Mouse (Mus musculus): ENCODE data around the gene Aff1. TPM values are rescaled to one million over a fixed set of nuclear protein-coding genes. Genes with fewer than 3 reads are reported as not detected.
A peak's percentile ranks its signal among the peaks of the same experiment; 100 is the strongest.

The Aff1 gene
- total RNA-seq, 2 experiments from 2014 or later, result 9.5 to 11.1 TPM

DNA sequence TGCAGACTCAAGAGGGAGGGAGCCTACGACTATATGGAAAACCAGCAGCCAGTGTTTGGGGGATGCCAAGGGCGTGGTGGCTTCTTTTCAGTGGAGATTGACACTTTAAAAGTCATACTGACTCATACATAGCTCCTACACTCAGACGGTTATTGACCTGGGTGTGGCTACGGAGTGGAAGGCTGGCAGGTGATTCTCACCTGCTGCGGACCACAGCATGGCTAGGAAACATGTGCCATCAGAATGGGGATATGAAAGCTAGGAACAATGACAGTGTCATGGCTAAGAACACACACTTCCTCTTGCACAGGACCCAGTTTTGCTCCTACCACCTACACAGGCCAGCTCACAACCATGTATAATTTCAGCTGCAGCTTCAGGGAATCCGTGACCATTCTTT is 52.4 kb downstream of the Aff1 start:
- intact Hi-C loops (cut with DNase I), result loop anchor here (10.0 kb wide), 1 partner anchor 400 kb away; no protein-coding TSS in a partner anchor
- no peak for DNase-seq (ENCODE audit: low spot score in 2 of 2)

DNA sequence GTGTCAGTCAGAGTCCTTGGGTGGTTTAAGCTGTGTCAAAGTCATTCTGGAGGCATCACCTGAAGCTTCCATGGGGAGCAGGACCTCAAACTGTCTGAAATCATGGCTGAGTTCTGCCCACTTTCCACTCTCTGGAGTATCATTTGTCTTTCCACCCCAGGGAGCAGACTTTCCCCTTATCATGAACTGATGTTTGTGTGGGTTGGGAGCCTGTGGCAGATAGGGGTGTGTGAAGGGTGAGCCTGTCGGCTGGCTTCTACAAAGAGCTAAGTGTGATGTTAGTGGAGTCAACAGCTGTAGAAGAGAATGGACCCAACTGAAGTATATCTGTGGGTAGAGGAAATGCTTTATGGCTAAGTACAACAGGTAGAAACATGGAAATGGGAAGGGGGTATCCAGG is 53.5 kb downstream of the Aff1 start:
- intact Hi-C loops (cut with DNase I), result loop anchor here (10.0 kb wide), 1 partner anchor 401 kb away; no protein-coding TSS in a partner anchor
- no peak for DNase-seq (ENCODE audit: low spot score in 2 of 2)

DNA sequence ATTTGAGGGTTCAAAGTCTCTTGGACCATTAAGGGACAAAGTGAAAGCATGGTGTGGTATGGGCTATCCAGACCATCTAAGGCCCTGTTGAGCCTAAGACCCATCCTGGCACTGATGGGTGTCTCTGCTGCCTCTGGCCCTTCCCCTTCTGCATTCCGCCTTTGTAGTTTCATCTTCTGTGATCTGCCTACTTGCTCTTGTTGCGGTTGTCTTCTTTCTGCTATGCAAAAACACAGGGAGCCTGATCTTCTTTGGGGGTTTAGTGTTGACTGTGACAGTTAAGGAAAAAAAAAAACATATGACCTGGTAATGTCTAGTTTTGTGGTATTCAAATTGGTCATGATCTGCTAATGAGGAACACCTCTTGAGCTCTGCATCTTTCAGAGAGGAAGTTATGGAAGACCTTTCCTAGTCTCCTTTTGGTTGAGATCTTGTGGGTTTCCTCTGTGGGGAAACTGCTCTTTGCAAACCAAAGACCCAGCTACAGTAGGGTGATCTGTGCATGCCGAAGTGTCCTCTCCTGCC is 54.4 kb downstream of the Aff1 start:
- intact Hi-C loops (cut with DNase I), result loop anchor here (10.0 kb wide), 1 partner anchor 402 kb away; no protein-coding TSS in a partner anchor
- DNase-seq (ENCODE audit: low spot score in 2 of 2), result no peak

DNA sequence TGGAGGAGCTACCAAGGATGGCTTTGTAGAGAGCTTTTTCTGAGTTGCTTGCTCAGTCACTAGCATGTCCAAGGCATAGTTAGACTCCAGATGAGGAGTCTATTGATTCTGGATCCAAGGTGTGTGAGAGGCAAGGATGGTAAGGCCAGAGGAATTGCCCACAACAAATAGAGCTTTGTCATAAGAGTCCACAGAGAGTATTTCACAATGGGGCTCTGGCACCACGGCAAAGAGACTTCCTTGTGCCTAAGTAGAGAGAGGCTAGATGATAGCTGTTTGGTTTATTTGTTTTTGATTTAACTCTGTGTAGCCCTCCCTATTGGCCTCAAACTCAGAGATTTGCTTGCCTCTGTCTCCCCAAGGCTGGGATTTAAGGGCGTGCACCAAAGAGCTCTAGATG is 54.9 kb downstream of the Aff1 start:
- DNase-seq (ENCODE audit: low spot score in 2 of 2), result no peak
- intact Hi-C loops (cut with DNase I), result loop anchor here (10.0 kb wide), 1 partner anchor 402 kb away; no protein-coding TSS in a partner anchor

DNA sequence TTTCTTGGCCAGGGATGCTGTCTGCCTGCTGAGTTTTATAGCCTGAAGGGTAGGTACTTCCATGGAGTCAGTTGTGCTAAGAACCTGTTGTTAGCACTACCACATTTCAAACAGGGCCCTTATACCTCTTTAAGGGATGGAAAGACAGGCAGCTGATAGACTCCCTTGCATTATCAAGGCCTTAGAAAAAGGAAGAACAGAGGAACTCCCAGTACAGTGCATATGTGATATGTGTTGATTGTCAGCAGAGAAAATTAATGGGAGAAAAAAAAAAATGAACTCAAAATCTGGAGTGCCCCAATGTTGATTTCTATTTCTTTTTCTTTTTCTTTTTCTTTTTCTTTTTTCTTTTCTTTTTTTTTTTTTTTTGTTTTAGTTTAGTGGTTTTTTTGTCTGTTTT is 56.2 kb downstream of the Aff1 start:
- intact Hi-C loops (cut with DNase I), result loop anchor here (10.0 kb wide), 1 partner anchor 404 kb away; no protein-coding TSS in a partner anchor
- DNase-seq (ENCODE audit: low spot score in 2 of 2), result no peak

DNA sequence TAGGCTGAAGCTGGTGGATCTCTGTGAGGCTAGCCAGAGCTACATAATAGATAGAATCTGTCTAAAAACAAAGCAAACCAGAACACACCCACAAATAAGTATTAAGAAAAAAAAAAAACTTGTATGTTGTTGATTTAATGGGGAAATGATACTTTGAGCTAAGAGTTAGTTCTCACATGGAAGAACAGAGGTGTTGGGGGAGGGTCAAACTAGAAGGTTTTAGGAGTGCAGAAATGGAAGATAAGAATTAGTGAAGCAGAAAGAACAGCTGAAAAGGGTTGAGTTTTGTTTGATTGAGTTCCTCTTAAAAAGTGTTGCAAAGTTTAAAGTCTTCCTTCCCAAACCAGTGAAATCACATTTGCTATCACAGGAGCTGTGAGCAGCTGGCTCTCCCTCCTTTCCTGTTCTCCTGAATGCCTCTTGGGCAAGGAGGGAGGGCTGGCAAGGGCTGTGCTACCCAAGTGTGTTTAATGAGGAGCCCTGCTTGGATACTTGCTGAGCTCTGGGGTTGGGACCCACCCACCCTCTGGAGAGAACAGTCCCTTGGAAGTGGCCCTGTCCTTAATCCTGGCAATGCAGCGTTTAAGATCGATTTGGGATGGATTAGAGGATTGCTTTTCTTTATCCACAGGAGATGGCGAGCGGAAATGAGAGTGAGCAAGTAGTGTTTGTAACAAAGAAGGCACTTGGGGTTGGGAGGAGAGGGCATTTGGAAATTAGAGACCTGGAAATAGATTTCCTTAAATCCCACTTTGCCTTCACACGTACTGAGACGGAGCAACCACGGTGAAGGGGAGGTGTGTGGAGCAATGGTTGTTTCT is 57.5 kb downstream of the Aff1 start:
- intact Hi-C loops (cut with DNase I), result loop anchor here (5.0 to 10.0 kb wide), 2 partner anchors 38 to 405 kb away; no protein-coding TSS in a partner anchor
- no peak for DNase-seq (ENCODE audit: low spot score in 2 of 2)

DNA sequence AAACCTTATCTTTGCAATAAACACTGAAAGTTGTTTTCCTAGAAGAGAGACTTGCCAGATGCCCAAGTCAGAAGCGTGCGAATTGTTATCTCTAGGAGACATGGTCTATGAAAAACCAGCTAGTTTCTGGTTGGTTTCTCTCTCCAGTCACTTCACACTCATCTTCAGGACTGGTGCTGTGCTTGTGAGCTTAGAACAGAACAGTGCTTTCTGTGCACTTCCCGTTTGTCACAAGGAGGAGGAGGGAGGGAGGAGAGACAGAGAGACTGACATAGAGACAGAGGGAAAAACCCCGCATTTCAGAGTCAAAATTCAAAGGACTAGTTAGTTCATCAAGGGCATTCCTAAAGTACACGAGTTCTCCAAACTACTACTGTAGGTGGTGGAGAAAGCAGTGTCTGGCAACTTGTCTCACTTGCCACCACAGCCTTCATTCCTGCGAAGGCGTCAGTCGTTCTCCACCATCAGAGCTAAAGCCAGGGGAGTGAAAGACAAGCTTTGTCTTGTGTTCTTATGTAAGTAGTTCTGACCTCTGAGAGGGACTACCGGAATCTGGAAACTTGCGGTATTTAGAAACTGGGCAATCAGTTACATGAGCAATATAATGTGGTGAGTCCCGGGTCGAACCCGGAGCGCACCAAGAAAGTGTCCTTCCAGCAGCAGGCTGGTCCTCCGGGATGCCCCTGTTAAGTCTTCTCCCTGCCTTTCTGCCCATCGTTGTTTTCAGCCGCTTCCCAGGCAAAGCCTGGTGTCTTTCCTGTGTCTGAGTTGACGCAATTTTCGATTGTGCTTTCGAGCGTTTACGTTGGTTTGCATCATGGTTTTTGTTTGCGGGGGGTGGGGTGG is 60.7 kb downstream of the Aff1 start:
- intact Hi-C loops (cut with DNase I), result loop anchor here (2.0 to 5.0 kb wide), 2 partner anchors 34 to 64 kb away; no protein-coding TSS in a partner anchor
- DNase-seq (ENCODE audit: low spot score in 2 of 2), result peak in 1 of 2 experiments; percentile 45

DNA sequence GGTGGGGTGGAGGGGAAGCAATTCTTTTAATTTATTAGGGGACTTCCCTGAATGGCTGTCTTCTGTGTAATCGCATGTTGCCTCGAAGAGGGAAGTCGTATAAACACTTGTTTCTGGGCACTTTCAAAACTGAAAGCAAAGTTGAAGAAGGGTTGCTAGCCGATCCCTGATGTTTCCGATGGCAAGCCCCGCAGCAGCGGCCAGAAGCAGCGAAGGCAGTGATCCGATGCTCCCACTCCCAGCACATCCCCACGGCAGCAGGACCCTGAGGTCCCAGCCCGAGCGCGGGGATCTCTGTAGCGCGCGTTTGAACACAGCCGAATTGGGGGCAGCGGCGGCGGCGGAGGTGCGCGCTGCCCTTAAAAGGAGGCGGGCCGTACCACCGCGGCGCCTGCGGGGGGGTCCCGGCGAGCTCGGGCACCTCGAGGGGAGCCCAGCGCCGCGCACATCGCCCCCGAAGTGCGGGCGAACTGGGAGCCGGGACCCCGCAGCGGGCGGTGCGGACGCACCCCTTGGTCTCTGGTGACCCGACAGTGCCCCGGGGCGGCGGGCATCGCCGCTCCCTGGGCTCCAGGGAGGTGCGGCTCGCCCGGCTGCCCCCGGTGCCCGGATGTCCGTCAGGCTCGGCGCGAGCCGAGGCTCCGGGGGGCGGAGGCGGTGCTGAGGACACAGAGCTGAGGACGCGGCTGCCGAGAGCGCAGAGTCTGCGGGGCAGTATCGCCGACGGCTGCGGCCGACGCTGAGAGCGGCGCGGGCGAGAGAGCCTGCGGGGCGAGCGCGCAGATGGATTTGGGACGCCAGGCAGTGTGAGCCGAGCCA is 61.5 kb downstream of the Aff1 start:
- DNase-seq (ENCODE audit: low spot score in 2 of 2), result peak; percentile 79 to 82
- intact Hi-C loops (cut with DNase I), result loop anchor here (2.0 to 5.0 kb wide), 2 partner anchors 34 to 63 kb away; no protein-coding TSS in a partner anchor

DNA sequence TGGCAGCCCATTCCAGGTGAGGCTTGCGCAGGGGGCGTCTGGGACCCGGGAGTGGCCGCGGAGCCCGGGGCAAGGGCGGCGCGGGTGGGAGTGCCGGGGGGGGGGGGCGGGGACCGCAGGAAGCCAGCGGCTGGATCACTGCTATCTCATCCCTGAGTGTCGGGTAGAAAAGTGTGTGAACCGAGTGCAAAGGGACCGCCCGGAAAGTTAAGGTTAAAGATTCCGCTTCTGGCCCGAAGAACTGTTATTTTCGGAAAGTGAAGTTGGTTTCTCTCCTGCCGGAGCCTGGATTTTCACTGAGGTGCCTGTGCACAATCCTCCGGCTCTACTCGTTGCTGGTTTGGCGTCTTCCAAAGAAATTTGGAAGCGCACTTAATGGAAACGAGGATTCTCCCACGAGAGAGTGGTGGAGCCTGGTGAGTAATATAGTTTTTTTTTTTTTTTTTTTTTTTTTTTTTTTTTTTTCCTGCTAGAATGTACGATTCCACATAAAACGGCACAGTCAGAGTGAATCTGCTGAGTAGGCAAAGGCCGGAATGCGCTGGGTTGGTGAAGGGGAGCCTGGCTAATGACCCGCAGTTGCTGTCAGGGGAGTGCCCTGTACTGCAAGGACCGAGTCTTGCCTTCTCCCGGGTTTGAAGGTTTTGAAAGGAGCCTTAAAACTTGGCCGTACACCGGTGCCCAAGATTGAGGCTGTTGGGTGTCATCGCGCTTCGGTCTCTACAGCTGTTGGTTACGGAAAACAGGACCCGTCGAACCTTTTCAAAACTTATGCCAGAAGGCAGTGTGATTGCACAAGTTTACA is 62.4 kb downstream of the Aff1 start:
- intact Hi-C loops (cut with DNase I), result loop anchor here (5.0 kb wide), 1 partner anchor 33 kb away; no protein-coding TSS in a partner anchor
- DNase-seq (ENCODE audit: low spot score in 2 of 2), result peak; percentile 34 to 37

DNA sequence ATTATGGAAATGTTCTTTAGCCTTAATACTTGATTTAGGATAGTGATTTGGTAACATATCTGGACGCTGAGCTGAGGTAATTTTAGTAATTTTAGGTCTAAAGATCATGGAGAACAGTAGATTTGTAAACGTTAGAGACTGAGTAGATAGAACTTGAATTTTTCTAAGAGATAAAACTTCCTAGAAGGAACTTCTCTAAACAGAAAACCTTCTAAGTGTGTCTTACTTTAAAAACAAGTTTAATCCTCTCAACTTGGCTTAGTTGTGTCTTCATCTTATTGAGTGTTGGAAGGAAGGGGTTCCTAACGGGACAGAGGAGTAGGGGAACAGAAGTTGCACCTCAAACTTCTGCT is 62.9 kb downstream of the Aff1 start:
- DNase-seq (ENCODE audit: low spot score in 2 of 2), result no peak
- intact Hi-C loops (cut with DNase I), result no loop called here

DNA sequence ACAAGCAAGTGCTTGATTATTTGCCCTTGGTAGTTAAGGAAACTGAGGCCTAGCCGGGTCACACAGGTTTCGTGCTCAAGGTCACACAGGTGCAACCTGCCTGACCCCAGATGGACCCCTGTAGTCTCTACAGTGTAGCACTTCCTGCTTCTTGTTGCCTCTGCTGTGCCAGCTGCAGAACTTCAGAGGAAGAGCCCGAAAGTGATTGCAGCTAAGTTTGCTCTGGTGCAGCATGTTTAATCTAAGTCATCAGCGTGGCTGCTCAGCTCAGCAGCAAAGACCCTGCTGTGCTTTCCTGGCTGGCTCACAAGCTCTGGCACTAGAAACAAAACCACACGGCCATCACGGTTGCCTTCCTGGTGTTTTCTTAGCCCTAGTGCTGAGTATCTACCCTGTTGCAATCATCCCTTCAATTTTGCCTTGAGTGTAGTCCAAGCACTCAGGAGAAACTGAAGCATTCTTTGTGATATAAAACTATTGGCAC is 64.1 kb downstream of the Aff1 start:
- DNase-seq (ENCODE audit: low spot score in 2 of 2), result no peak
- intact Hi-C loops (cut with DNase I), result no loop called here

DNA sequence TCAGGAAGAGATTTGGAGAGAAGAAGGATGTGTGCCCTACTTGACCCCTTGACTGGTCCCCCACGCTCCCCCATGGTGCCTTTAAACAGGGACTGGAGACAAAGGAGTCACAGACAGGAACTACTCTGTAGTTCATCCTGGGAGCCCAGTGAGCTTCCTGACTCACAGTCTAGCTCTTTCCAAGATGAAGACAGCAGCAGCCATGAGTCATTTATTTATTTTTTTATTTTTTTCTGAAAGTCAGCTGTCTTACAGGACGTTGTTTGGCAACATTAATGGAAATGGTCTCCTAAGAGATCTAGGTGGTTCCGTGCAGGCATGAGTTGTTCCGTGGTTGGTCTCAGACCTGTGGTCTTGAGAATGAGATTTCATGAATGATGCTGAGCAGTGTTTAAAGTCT is 66.3 kb downstream of the Aff1 start:
- DNase-seq (ENCODE audit: low spot score in 2 of 2), result no peak
- intact Hi-C loops (cut with DNase I), result no loop called here

DNA sequence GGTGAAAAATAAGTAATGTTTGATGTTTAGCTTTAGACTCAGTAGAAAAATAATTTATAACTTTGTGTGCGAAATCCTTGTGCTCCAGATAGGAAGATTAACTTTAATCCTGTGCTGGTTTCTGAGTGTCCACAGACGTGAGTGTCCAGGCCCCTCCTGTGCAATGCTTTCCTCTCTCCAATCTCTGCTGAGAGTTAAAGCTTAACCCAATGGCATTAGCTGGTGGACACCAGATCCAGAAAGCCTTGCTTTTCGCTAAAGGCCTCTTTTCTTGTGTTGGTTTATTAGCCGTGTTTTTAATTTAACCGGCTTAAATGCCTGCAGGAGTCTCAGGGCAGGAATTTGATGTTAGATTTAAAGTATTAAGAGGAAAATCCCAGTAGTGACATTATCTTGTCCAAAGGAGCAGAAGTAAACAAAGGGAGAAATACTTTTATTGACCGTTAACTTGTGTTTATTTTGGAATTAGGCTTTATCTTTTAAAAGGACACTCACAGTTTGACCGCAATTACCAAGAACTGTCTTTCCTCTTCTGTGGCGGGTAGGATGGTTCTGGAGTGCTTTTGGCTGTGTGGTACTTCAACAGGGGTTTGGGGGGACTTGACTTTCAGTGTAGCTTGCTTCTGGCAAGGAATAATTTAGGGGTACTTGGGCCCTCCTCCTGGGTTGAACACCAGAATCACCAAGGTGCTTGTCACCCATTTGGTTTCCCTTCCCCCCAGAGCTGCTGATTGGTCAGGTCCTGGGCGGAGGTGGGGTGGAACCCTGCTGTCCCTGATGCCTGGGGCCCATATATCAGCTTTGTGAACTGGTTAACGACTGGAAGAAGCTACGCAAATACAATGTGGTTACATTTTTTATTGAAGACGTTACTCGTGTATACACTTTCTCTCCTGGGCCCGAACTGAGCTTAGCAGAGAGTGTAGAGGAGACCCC is 67.6 kb downstream of the Aff1 start:
- intact Hi-C loops (cut with DNase I), result no loop called here
- no peak for DNase-seq (ENCODE audit: low spot score in 2 of 2)

DNA sequence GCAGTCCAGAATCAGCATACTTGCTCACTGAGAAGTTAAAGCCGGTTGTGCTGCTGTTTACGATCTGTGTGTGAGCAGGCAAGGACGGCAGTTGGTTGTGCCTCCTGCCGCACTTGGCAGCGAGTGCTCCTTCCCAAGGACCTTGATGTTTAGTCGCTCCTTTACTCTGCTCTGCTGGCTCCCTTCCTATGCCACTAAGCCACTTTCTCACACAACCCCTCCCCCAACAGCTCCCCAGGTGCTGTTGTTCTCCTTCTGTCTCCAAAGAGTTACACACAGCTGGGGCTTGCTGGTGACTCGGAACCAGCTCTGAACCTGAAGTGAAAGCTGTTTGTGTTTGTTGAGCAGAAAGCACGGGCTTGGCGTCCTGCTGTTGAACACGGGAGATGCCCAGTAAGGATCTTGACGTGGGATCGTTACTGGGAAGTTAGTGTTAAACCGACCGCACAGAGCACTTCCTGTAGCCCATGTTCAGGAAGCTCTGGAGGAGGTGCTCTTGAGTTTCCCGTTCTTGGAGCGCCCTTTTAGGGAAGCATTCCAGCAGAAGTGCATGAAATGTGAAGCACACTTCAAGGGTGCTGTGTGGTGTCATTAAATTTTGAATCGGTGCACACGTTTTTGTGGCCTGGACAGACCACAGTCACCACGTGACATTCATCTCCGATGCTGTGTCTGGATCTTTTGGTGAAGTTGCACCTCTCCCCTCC is 68.4 kb downstream of the Aff1 start:
- intact Hi-C loops (cut with DNase I), result no loop called here
- peak in 1 of 2 experiments; percentile 42 for DNase-seq (ENCODE audit: low spot score in 2 of 2)

DNA sequence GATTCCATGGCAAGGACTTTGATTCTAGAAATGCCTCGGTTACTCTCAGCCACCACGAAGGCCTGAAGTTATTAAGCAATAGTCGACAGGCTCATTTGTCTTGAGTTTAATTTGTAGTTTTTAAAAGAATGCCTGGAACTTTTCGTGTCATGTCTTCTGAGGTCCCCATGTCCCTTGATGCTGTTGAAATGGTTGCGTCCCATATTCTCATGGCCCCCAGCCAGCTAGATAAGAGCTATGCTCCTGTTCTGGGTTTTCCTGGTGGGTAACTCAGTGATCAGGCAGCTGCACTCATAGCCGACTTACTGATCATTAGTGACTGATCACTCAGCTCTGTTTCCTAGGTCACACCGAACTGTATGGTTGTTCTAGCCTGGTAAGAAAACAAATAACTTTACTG is 69.6 kb downstream of the Aff1 start:
- intact Hi-C loops (cut with DNase I), result no loop called here
- DNase-seq (ENCODE audit: low spot score in 2 of 2), result no peak

DNA sequence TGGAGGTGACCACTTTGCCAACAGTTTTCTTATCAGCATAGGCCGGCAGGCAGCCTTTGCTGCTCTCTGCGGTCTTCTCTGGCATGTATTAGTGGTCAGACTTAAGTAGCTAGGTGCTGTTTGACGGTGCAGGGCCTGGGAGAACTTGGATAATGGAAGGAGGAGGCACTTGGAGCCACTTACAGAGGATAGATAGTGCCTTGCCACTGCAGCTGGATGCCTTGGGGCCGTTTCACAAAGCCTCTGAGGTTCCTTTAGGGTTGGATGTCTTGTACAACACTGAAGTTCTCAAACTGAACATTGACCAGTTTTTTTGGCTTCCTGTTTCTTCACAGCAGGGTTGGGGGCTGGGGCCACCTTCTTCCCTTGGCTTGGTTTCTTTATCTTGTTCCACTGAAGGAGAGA is 70.7 kb downstream of the Aff1 start:
- intact Hi-C loops (cut with DNase I), result no loop called here
- no peak for DNase-seq (ENCODE audit: low spot score in 2 of 2)

DNA sequence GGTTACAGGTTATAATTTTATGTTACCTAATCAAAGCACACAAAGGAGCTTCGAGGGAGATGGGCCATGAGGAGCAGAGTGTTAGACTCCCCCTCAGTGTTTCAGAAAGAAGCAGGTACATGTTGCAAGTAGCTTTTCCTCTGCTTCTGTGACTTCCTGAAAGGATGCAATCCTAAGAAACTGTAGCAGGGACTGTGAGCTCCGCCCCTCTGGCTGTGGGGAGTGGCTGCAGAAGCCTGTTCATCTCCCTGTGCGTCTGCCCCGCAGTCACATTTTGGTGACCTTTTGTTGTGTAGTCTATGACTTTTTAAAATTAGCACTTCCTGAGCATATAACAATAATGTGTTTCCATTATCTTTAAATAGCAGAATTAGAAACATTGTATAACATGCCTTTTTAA is 73.2 kb downstream of the Aff1 start:
- intact Hi-C loops (cut with DNase I), result no loop called here
- DNase-seq (ENCODE audit: low spot score in 2 of 2), result no peak

All from left cerebral cortex, postnatal 25 days (tissue).